Mouse (Mus musculus) intestine, embryonic 16.5 days (tissue): ENCODE results near the gene Slc26a1. TPM values are rescaled to one million over a fixed set of nuclear protein-coding genes. Genes with fewer than 3 reads are reported as not detected.
A peak's percentile ranks its signal among the peaks of the same experiment; 100 is the strongest.

ENCODE experiments used
- ATAC-seq: fragments of 200-750 bp; cut with Nextera tagmentation; 2 replicates; pipeline ENCODE4 v1.8.0; 2017; ENCODE audit warnings: moderate TSS enrichment, moderate library complexity
- H3K27ac ChIP-seq: fragments of 300-500 bp; sonication (generic); 2 replicates; pipeline ENCODE4 v1.5.1; 2014; ENCODE audit warnings: mild to moderate bottlenecking, low read length
- H3K27me3 ChIP-seq: fragments of 300-500 bp; sonication (generic); replicated peaks from 2 replicates; pipeline ENCODE4 v1.6.1; 2014; ENCODE audit warnings: low read length, control low read depth, mixed read lengths; ENCODE audit not compliant: control insufficient read depth, insufficient read depth
- H3K36me3 ChIP-seq: fragments of 300-500 bp; sonication (generic); 2 replicates; pipeline ENCODE4 v1.6.1; 2014; ENCODE audit warnings: low read length, control low read depth; ENCODE audit not compliant: control insufficient read depth, insufficient read depth
- H3K4me1 ChIP-seq: fragments of 300-500 bp; sonication (generic); 2 replicates; pipeline ENCODE4 v1.6.1; 2014; ENCODE audit warnings: low read length, control low read depth, mixed read lengths; ENCODE audit not compliant: control insufficient read depth, insufficient read depth
- H3K4me2 ChIP-seq: fragments of 300-500 bp; sonication (generic); 2 replicates; pipeline ENCODE4 v1.6.1; 2014; ENCODE audit warnings: low read depth, low read length, control low read depth
- H3K4me3 ChIP-seq: fragments of 300-500 bp; sonication (generic); 2 replicates; pipeline ENCODE4 v1.5.1; 2014; ENCODE audit warnings: mild to moderate bottlenecking, low read length
- H3K9ac ChIP-seq: fragments of 300-500 bp; sonication (generic); 2 replicates; pipeline ENCODE4 v1.6.1; 2014; ENCODE audit warnings: low read depth, low read length
- H3K9me3 ChIP-seq: fragments of 300-500 bp; sonication (generic); 2 replicates; pipeline ENCODE4 v1.6.1; 2016; ENCODE audit warnings: low read length, control low read depth; ENCODE audit not compliant: control insufficient read depth
- WGBS: fragments of 180-500 bp; shearing (Covaris S2); extraction: QIAGEN DNeasy Blood & Tissue Kit; methylation state at CpG from one replicate; pipeline ENCODE4 v1.1.7; 2014; 5-methylcytosine and 5-hydroxymethylcytosine counted together
- polyA plus RNA-seq: library from polyadenylated mRNA; unstranded; fragments of >200 nt; fragmentation: Nextera tagmentation; extraction: Ambion mirVana; gene quantifications from 2 replicates; pipeline ENCODE4 v1.2.1, GENCODE M21; 2015

Slc26a1 gene
- polyA plus RNA-seq, 1 experiment from 2014 or later = 8.0 TPM

GRCm38 (mm10) chr5:108676772-108677498 lies 1.6 kb upstream of the Slc26a1 start:
- H3K9me3 ChIP-seq = no peaks in the 10 kb centered on the region
- H3K4me3 ChIP-seq = peak overlapping the region; percentile 41
- peak overlapping the region; percentile 74 for H3K27ac ChIP-seq
- ATAC-seq = peak; percentile 52
- peaks cover 3% of the 10 kb centered on the region for H3K36me3 ChIP-seq
- peaks cover 16% of the 10 kb centered on the region for H3K4me1 ChIP-seq
- H3K9ac ChIP-seq = peak overlapping the region; percentile 68
- WGBS = 17% methylated on average over 5 of the region's 5 CpGs
- H3K27me3 ChIP-seq = no peaks in the 10 kb centered on the region
- H3K4me2 ChIP-seq = peak overlapping the region; percentile 68

- peaks cover 8% of the 10 kb centered on the region for H3K36me3 ChIP-seq
- H3K4me1 ChIP-seq = peaks cover 22% of the 10 kb centered on the region
- H3K4me3 ChIP-seq = 0 out of 2 replicates have a peak overlapping the region, but pooled peaks have one; percentile 2
- H3K27me3 ChIP-seq = no peaks in the 10 kb centered on the region
- WGBS = 63% methylated on average over 2 of the region's 2 CpGs
- H3K9me3 ChIP-seq = no peaks in the 10 kb centered on the region
- 0 out of 2 replicates have a peak, but pooled peaks have one; percentile 0 for ATAC-seq
- H3K9ac ChIP-seq = no peak overlapping the region
- peak overlapping the region; percentile 65 for H3K27ac ChIP-seq
- no peak overlapping the region for H3K4me2 ChIP-seq
These were observed 745 bp downstream of the Slc26a1 start for GRCm38 (mm10) chr5:108674624-108675023.

GRCm38 (mm10) chr5:108671757-108672156 lies 3.6 kb downstream of the Slc26a1 start:
- Histone ChIP-seq H3K27ac (no peak overlapping the region), H3K9ac (no peak overlapping the region)

GRCm38 (mm10) chr5:108670785-108671184 lies 4.6 kb downstream of the Slc26a1 start:
- Histone ChIP-seq H3K27me3 (no peaks in the 10 kb centered on the region), H3K4me1 (peaks cover 14% of the 10 kb centered on the region), H3K9ac (no peak overlapping the region), H3K4me3 (no peak overlapping the region), H3K36me3 (peaks cover 8% of the 10 kb centered on the region), H3K27ac (0 out of 2 replicates have a peak overlapping the region, but pooled peaks have one; percentile 4), H3K4me2 (no peak overlapping the region), H3K9me3 (no peaks in the 10 kb centered on the region)
- peak; percentile 39 for ATAC-seq

More at GRCm38 (mm10) chr5:108671757-108672156, 3.6 kb downstream of the Slc26a1 start:
- Histone ChIP-seq H3K4me1 (peaks cover 15% of the 10 kb centered on the region), H3K36me3 (peaks cover 8% of the 10 kb centered on the region), H3K4me2 (no peak overlapping the region), H3K27me3 (no peaks in the 10 kb centered on the region), H3K9me3 (no peaks in the 10 kb centered on the region), H3K4me3 (no peak overlapping the region)
- 92% methylated on average over 12 of the region's 12 CpGs for WGBS
- ATAC-seq = no peak

- H3K4me3 ChIP-seq = peak overlapping the region; percentile 59; the same call in 1 of the 2 replicates
- no peak for ATAC-seq
- H3K9me3 ChIP-seq = no peaks in the 10 kb centered on the region
- peak overlapping the region; percentile 78 for H3K9ac ChIP-seq
- H3K36me3 ChIP-seq = peaks cover 8% of the 10 kb centered on the region
- peaks cover 12% of the 10 kb centered on the region for H3K4me1 ChIP-seq
- peak overlapping the region; percentile 63 for H3K4me2 ChIP-seq
- WGBS = 77% methylated on average over 9 of the region's 9 CpGs
- no peaks in the 10 kb centered on the region for H3K27me3 ChIP-seq
- H3K27ac ChIP-seq = no peak overlapping the region; the same call in 1 of the 2 replicates
These were observed 5.4 kb downstream of the Slc26a1 start for GRCm38 (mm10) chr5:108669986-108670385.

GRCm38 (mm10) chr5:108668977-108669936 lies 6.1 kb downstream of the Slc26a1 start, which contains the start of gene Dgkq:
Gene Dgkq, minus strand, starts transcription at chr5:108669672.
- Histone ChIP-seq H3K4me3 (peak within 1 kb of the TSS; percentile 59), H3K9me3 (no peaks in the 10 kb centered on the region), H3K4me1 (peaks cover 12% of the 10 kb centered on the region), H3K27ac (peak within 1 kb of the TSS; percentile 77), H3K27me3 (no peaks in the 10 kb centered on the region), H3K4me2 (peak within 1 kb of the TSS; percentile 63), H3K9ac (peak within 1 kb of the TSS; percentile 78), H3K36me3 (peaks cover 8% of the 10 kb centered on the region)
- peak; percentile 85 for ATAC-seq
- 4% methylated on average over 43 of the region's 43 CpGs for WGBS

GRCm38 (mm10) chr5:108668387-108668932 lies 6.9 kb downstream of the Slc26a1 start:
- WGBS = 16% methylated on average over 3 of the region's 3 CpGs
- peak overlapping the region; percentile 77 for H3K27ac ChIP-seq
- H3K9ac ChIP-seq = peak overlapping the region; percentile 78
- peak overlapping the region; percentile 63 for H3K4me2 ChIP-seq
- no peaks in the 10 kb centered on the region for H3K9me3 ChIP-seq
- H3K4me3 ChIP-seq = peak overlapping the region; percentile 59
- peaks cover 8% of the 10 kb centered on the region for H3K36me3 ChIP-seq
- no peaks in the 10 kb centered on the region for H3K27me3 ChIP-seq
- no peak for ATAC-seq
- H3K4me1 ChIP-seq = peaks cover 12% of the 10 kb centered on the region

- peaks cover 8% of the 10 kb centered on the region for H3K36me3 ChIP-seq
- 77% methylated on average over 2 of the region's 2 CpGs for WGBS
- ATAC-seq = no peak
- no peaks in the 10 kb centered on the region for H3K27me3 ChIP-seq
- H3K4me3 ChIP-seq = no peak overlapping the region
- H3K4me2 ChIP-seq = no peak overlapping the region
- H3K9me3 ChIP-seq = no peaks in the 10 kb centered on the region
- peaks cover 12% of the 10 kb centered on the region for H3K4me1 ChIP-seq
- no peak overlapping the region for H3K9ac ChIP-seq
- no peak overlapping the region for H3K27ac ChIP-seq
These were observed 8.0 kb downstream of the Slc26a1 start for GRCm38 (mm10) chr5:108667370-108667769.

- ATAC-seq = no peak
- Histone ChIP-seq H3K4me1 (peaks cover 10% of the 10 kb centered on the region), H3K27ac (no peak overlapping the region), H3K36me3 (no peaks in the 10 kb centered on the region), H3K4me2 (no peak overlapping the region), H3K9me3 (no peaks in the 10 kb centered on the region), H3K4me3 (no peak overlapping the region), H3K9ac (no peak overlapping the region), H3K27me3 (no peaks in the 10 kb centered on the region)
- WGBS = 34% methylated on average over 3 of the region's 3 CpGs
These were observed 10.3 kb downstream of the Slc26a1 start for GRCm38 (mm10) chr5:108665066-108665465.
